Mouse (Mus musculus) cortical plate, adult 2 months (tissue): Measurements from ENCODE around the gene Stx1a.

Experiments used
- CTCF ChIP-seq: fragments of 200-500 bp; IDR thresholded peaks from 2 replicates; pipeline ENCODE4 v1.5.1; 2011; ENCODE audit warnings: mild to moderate bottlenecking, control low read depth, low read length; ENCODE audit not compliant: insufficient read depth; ENCODE audit errors: extremely low read depth
- POLR2A ChIP-seq: fragments of 200-500 bp; IDR thresholded peaks from 2 replicates; pipeline ENCODE4 v1.6.1; 2011; ENCODE audit warnings: mild to moderate bottlenecking, low read length, control low read depth; ENCODE audit not compliant: insufficient read depth; ENCODE audit errors: extremely low read depth

DNA sequence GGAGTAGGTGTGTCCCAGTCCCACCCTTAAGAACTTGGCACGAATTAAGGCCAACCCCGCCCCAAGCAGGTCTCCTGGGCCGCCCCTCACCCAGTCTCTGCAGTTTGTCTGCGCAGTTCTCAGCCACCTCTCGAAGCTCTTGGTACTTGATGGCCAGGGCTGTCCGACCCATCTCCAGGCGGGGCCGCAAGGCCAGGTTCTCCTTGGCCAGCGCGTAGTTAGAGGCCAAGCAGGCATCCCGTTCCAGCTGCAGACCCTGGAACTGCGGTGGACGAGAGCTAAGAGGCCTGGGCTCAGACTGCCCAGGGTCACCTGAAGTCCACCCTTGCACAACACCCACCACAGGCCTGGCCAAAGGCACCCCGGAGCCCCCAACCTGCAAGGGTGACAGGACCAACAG is 53.1 kb downstream of the Stx1a start:
- TF ChIP-seq POLR2A: no peak
- TF ChIP-seq CTCF: no peak
